Mouse (Mus musculus) gonadal fat pad, adult 2 months (tissue): ENCODE data around the gene Olfr43. TPM values are rescaled to one million over a fixed set of nuclear protein-coding genes. Genes with fewer than 3 reads are reported as not detected.

ENCODE experiments used
- DNase-seq: peaks from one replicate; pipeline ENCODE4 v3.0.0-alpha.2; 2012; ENCODE audit warnings: low read depth
- polyA plus RNA-seq: library from polyadenylated mRNA; depleted of rRNA; stranded (reverse); fragments of >200 nt; gene quantifications from 2 replicates; pipeline ENCODE4 v1.2.3, GENCODE M21; 2012; rRNA removed

Olfr43 gene
- not detected in 2 replicates for polyA plus RNA-seq

DNA sequence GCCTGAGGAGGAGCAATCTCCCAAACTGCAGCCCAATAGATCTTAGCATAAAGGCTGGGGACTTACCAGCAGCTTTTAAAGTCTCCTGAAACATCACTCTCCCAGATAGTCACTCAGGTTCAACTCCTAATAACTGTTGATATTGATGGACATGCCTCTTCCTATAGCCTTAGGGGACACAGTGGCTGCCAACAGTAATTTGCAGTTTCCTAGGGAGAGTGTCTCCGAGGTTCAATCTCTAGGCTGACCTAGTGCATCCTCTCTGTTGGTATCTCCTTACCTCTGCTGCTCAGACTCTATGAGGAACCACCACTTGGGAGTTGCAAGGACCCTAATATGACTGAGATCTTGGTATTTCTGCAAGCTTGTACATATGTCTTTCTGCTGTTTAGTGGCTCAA, at the start of gene Olfr43:
TSS of gene Olfr43 (minus strand) at position 101 of the 400 bp plus-strand sequence.
- DNase-seq, result no peak

DNA sequence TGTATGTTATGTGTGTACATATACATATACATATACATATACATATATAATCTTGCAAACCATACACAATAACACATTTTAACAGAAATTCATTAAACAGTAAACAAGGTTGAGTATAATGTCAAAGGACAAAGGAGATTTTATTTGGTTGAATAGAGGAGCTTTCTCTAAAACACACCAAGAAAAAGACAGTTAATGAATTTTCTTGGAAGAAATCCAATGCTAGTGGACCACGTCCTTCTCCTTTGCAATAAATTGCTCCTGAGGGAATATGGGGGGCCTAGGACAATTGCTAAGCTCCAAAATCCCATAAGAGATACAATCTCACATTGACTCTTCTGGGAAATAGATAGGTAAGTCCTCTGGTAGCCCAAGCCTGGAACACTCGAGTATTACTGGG, 48.3 kb upstream of the Olfr43 start, which contains the start of gene Olfr406:
TSS of gene Olfr406 (plus strand) at position 301 of the 400 bp plus-strand sequence.
- no peak for DNase-seq

DNA sequence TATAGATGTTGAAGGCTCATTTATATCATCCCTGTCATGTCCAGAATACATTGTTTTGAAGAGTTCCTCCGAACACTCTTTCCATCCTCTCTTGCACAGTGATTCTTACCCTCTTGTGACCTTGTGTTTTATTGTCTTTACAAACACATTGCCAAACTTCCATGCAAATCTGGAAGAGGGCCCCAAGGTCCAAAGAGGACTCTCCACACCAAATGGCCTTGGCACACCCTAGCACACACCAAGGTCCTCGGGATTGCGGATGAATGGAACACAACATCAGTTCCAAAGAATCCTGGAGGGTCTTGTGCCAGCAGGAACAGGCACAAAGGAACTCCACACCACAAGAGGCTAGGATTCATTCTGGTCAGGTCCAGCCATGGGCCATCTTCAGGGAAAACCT, 30.0 kb upstream of the Olfr43 start:
- no peak for DNase-seq

DNA sequence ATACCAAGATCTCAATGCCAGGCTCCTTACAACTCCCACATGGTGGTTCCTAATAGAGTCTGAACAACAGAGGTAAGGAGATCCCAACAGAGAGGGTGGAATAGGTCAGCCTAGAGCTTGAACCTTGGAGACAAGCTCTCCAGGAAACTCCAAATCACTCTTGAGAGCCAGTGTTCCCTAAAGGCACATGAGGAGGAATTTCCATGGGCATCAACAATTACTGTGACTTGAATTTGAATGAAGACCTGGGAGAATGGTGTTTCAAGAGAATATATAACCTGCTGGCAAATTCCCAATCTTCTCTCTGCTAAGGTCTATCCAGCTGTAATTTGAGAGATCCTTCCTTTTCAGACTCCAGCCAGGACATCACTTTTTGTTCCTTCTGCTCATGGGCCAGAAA, 25.2 kb downstream of the Olfr43 start, which contains the start of gene Olfr403:
TSS of gene Olfr403 (plus strand) at position 301 of the 400 bp plus-strand sequence.
- no peak for DNase-seq

DNA sequence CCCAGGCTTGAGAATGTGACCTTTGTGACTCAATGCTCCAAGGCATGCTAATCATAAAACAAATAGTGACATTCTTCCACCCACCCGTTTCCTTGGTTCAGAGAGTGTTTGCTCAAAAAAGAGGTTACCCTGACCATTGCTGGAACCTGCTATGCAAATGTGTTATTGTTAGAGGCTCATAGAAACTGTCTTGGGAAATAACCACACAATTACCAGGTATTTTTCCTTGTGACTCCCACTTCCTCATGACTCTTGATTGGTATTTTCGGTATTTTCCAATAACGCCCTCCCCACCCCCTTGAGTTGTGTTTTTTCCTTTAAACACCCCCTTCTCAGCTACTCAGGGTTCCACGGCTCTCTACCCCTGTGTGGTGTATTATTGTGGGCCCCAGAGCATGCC, 27.4 kb downstream of the Olfr43 start:
- DNase-seq, result no peak

DNA sequence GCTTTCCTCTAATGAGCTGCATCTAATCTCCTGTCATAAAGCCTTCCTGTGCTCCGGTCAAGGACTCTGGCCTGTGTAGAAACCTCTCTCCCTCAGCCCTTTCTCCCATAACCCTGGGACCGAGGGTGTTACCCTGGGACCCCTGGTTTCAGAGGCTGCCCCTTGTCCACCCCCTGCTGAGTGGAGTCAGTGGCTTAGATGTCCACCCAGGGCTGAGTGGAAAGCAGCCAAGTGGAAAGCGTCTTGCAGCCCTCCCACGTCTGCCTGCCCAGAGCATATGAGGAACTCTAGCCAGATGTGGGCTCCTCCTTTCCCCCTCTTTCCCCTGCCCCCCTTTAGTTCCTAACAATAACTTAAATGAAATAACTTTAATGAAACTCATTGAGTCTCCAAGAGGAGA, 28.0 kb downstream of the Olfr43 start:
- DNase-seq, result no peak

DNA sequence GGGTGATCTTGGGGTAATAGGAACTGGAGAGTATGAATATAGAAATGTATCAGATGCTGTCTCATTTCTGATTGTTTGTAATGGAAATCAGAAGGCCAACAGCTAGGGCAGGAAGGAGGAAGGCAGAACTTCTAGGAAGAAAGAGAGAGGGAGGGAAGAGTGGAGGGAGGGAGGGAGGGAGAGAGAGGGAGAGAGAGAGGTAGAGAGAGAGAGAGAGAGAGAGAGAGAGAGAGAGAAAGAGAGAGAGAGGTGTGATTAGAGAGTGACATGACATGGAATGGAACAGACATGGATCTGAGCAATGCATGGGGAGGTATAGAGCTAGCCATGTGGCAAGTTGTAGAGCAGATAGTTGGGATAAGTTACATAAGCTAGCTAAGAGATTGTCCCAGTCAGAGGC, 42.4 kb downstream of the Olfr43 start:
- no peak for DNase-seq

Other genes starting within 250 kb of the Olfr43 start
- not detected in 2 replicates for gene Olfr398, start 221.0 kb downstream of the Olfr43 start, polyA plus RNA-seq
- gene Olfr139, start 154.8 kb downstream of the Olfr43 start, polyA plus RNA-seq, result not detected in 2 replicates
- not detected in 2 replicates for gene Olfr399, start 154.8 kb downstream of the Olfr43 start, polyA plus RNA-seq
- gene Zfp616, start 141.4 kb downstream of the Olfr43 start, polyA plus RNA-seq, result not detected in 2 replicates
- gene Olfr401, start 97.7 kb downstream of the Olfr43 start, polyA plus RNA-seq, result not detected in 2 replicates
- gene Olfr402, start 57.9 kb downstream of the Olfr43 start, polyA plus RNA-seq, result not detected in 2 replicates
- not detected in 2 replicates for gene Olfr403, start 25.1 kb downstream of the Olfr43 start, polyA plus RNA-seq
- not detected in 2 replicates for gene Olfr406, start 48.4 kb upstream of the Olfr43 start, polyA plus RNA-seq
- gene Olfr59, start 72.4 kb upstream of the Olfr43 start, polyA plus RNA-seq, result not detected in 2 replicates
- gene Olfr410, start 126.7 kb upstream of the Olfr43 start, polyA plus RNA-seq, result not detected in 2 replicates
- gene Olfr411, start 141.3 kb upstream of the Olfr43 start, polyA plus RNA-seq, result not detected in 2 replicates
- not detected in 2 replicates for gene Olfr412, start 150.7 kb upstream of the Olfr43 start, polyA plus RNA-seq